Mouse (Mus musculus): ENCODE measurements at regions not wholly inside any gene's neighbourhood (a gene's known extent, or its start where the extent isn't known, plus 50 kb on each side); places are given as distances from the start of the nearest gene placed in this dataset.

DNA sequence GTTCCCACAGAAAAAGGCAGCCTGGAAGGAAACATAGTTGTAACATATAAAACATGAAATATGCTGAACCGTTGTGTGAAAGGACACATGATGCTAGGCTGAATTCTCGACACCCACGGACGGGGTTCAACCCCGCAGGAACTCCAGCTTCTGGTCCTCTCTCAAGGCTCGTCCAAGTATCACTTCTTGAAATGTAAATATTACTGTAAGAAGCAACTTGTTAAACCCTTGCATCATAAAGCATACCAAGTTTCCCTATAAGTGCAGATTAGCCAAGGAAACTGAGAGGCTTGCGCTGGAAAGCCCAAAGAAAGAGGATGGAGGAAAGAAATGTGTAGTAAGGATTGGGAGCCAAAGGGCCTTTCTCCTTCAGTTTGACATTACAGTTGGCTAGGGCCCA, 104.4 kb upstream of the Cwc22 start:
- DNase-seq (peak; percentile 28), ATAC-seq (ENCODE audit: insufficient read depth) (no peak)
- H3K27ac ChIP-seq (ENCODE audit: low read depth): no peak overlapping the region
- no peaks in the 10 kb centered on the region for H3K4me1 ChIP-seq (ENCODE audit: insufficient read depth)
- TF ChIP-seq CTCF (IDR thresholded peaks at IDR 0.05; ENCODE audit: low read depth): no peak
- H3K4me2 ChIP-seq: no peak overlapping the region
- 57% methylated on average over 7 of the region's 7 CpGs for WGBS
- no peaks in the 10 kb centered on the region for H3K9me3 ChIP-seq (ENCODE audit: low read depth, low read length)
- H3K9ac ChIP-seq: no peak overlapping the region
- H3K4me3 ChIP-seq (ENCODE audit: low read depth, low read length): no peak overlapping the region
- H3K36me3 ChIP-seq (ENCODE audit: insufficient read depth): no peaks in the 10 kb centered on the region
- no peaks in the 10 kb centered on the region for H3K27me3 ChIP-seq (ENCODE audit: insufficient read depth, low read length)

DNA sequence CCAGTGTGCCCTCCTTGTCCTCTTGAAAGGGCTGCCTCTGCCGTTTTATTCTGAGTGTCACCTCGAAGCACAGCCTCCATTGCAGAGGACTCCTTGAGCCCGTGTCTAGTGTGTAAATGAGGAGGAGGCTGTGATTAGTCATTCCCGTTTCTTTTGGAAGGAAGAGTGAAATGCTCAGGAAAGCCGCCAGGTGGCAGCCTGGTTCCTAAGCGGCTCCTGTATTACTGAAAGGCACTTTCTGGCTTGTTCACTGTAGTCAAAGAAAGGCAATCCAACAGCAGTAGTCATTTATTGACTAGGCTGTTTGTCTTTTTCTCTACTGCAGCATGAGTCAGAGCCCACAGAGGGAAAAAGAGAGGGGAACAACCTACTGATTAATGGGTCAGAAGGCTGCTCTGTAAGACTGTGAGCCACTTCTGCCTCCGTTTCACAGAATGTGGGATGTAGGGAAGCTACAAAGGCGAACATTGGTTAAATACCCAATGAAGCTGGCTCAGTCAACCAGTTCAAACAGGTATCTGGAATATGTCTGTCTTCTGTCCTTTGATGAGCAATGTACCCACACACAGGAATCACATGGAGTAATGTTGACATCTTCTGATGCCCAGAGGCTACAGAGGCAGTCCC, 103.2 kb upstream of the Cwc22 start:
- TF ChIP-seq CTCF (IDR thresholded peaks at IDR 0.05; ENCODE audit: low read depth): peak; percentile 90
- WGBS: 16% methylated on average over 8 of the region's 8 CpGs
- no peaks in the 10 kb centered on the region for H3K27me3 ChIP-seq (ENCODE audit: insufficient read depth, low read length)
- peak overlapping the region; percentile 56 for H3K4me2 ChIP-seq
- no peaks in the 10 kb centered on the region for H3K4me1 ChIP-seq (ENCODE audit: insufficient read depth)
- ATAC-seq (ENCODE audit: insufficient read depth): peak; percentile 84
- no peak overlapping the region for H3K9ac ChIP-seq
- peak overlapping the region; percentile 8; the same call in 1 of the 2 replicates for H3K4me3 ChIP-seq (ENCODE audit: low read depth, low read length)
- H3K27ac ChIP-seq (ENCODE audit: low read depth): no peak overlapping the region
- peak; percentile 92 for DNase-seq
- no peaks in the 10 kb centered on the region for H3K36me3 ChIP-seq (ENCODE audit: insufficient read depth)
- H3K9me3 ChIP-seq (ENCODE audit: low read depth, low read length): no peaks in the 10 kb centered on the region

- Histone ChIP-seq H3K4me1 (ENCODE audit: insufficient read depth) (no peaks in the 10 kb centered on the region), H3K9ac (no peak overlapping the region), H3K36me3 (ENCODE audit: insufficient read depth) (no peaks in the 10 kb centered on the region), H3K4me3 (ENCODE audit: low read depth, low read length) (peak overlapping the region; percentile 8; the same call in 1 of the 2 replicates), H3K27ac (ENCODE audit: low read depth) (no peak overlapping the region), H3K9me3 (ENCODE audit: low read depth, low read length) (no peaks in the 10 kb centered on the region), H3K27me3 (ENCODE audit: insufficient read depth, low read length) (no peaks in the 10 kb centered on the region), H3K4me2 (peak overlapping the region; percentile 56)
- TF ChIP-seq CTCF (IDR thresholded peaks at IDR 0.05; ENCODE audit: low read depth): no peak
- 29% methylated on average over 6 of the region's 6 CpGs for WGBS
- DNase-seq (peak; percentile 47), ATAC-seq (ENCODE audit: insufficient read depth) (peak; percentile 44; the same call in 1 of the 2 replicates)
Observed at GRCm38 (mm10) chr2:78048706-78049055, 102.5 kb upstream of the Cwc22 start.

DNA sequence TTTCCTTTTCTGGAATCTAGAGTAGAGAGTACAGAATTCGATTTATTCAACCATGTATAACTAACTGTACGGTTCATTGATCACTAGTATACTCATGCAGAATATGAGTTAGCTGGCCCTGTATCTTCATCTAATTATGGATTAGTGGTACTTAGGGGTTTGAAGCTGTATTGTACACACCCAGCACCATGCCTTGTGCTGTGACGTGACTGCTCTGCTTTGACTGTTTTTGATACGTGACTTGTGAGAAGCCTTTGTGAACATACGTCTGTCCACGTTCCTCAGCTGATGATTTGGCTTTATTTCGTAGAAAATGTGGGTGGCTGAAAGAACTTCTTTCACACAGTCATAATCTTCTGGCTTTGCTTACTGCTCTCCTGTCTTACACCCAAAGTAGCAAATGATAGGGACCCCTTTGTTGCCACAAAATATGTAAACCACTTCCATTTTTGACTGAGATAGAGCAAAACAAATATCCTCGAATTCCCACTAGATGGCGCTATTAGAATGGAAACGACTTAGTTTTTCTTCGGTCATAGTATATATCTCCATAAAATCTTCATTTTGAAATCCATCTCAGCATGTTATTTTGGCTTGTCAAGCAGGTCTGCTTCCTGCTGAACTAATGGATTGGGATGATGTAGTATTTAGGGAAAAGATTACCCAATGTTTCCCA, 102.0 kb upstream of the Cwc22 start:
- DNase-seq: peak; percentile 91
- WGBS: 32% methylated on average over 11 of the region's 11 CpGs

DNA sequence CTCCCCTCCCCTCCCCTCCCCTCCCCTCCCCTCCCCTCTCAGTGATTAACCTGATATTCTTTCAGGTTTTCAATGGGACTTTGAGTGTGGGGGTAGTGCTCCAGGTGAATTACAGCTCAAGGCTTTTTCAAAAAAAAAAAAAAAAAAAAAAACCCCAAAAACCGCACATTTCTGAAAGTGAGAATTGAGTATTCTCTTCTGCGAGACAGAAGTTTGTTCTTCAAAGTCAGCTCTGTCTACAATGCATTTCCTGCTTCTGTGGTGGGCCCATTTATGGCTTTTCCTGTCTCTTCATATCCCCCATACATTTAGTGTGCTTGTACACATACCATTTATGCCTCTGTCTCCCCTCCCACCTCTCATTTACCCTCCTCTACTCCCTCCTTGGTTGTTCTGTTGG, 81.1 kb upstream of the Cwc22 start:
- 56% methylated on average over 2 of the region's 2 CpGs for WGBS
- ATAC-seq (ENCODE audit: insufficient read depth) (no peak), DNase-seq (no peak)
- H3K27me3 ChIP-seq (ENCODE audit: insufficient read depth, low read length): no peaks in the 10 kb centered on the region
- no peaks in the 10 kb centered on the region for H3K36me3 ChIP-seq (ENCODE audit: insufficient read depth)
- H3K4me3 ChIP-seq (ENCODE audit: low read depth, low read length): no peak overlapping the region
- no peaks in the 10 kb centered on the region; the same call in 1 of the 2 replicates for H3K9me3 ChIP-seq (ENCODE audit: low read depth, low read length)
- no peak for TF ChIP-seq CTCF (IDR thresholded peaks at IDR 0.05; ENCODE audit: low read depth)
- no peak overlapping the region for H3K9ac ChIP-seq
- no peak overlapping the region for H3K4me2 ChIP-seq
- no peak overlapping the region for H3K27ac ChIP-seq (ENCODE audit: low read depth)
- H3K4me1 ChIP-seq (ENCODE audit: insufficient read depth): no peaks in the 10 kb centered on the region

More for the DNA sequence above, 102.0 kb upstream of the Cwc22 start:
- no peaks in the 10 kb centered on the region for H3K4me1 ChIP-seq (ENCODE audit: insufficient read depth)
- TF ChIP-seq CTCF (IDR thresholded peaks at IDR 0.05; ENCODE audit: low read depth): peak; percentile 72
- no peaks in the 10 kb centered on the region for H3K36me3 ChIP-seq (ENCODE audit: insufficient read depth)
- no peak overlapping the region for H3K27ac ChIP-seq (ENCODE audit: low read depth)
- no peaks in the 10 kb centered on the region for H3K9me3 ChIP-seq (ENCODE audit: low read depth, low read length)
- peak overlapping the region; percentile 56 for H3K4me2 ChIP-seq
- peak; percentile 61; the same call in 1 of the 2 replicates for ATAC-seq (ENCODE audit: insufficient read depth)
- no peak overlapping the region for H3K9ac ChIP-seq
- H3K27me3 ChIP-seq (ENCODE audit: insufficient read depth, low read length): no peaks in the 10 kb centered on the region
- no peak overlapping the region for H3K4me3 ChIP-seq (ENCODE audit: low read depth, low read length)

GRCm38 (mm10) chr2:78026808-78027207, 80.6 kb upstream of the Cwc22 start:
- Histone ChIP-seq H3K9me3 (ENCODE audit: low read depth, low read length) (no peaks in the 10 kb centered on the region; the same call in 1 of the 2 replicates), H3K4me2 (no peak overlapping the region), H3K4me3 (ENCODE audit: low read depth, low read length) (no peak overlapping the region), H3K27me3 (ENCODE audit: insufficient read depth, low read length) (no peaks in the 10 kb centered on the region), H3K36me3 (ENCODE audit: insufficient read depth) (no peaks in the 10 kb centered on the region), H3K27ac (ENCODE audit: low read depth) (no peak overlapping the region), H3K4me1 (ENCODE audit: insufficient read depth) (no peaks in the 10 kb centered on the region), H3K9ac (no peak overlapping the region)
- DNase-seq (peak; percentile 43), ATAC-seq (ENCODE audit: insufficient read depth) (peak; percentile 60; the same call in 1 of the 2 replicates)
- 29% methylated on average over 6 of the region's 6 CpGs for WGBS
- no peak for TF ChIP-seq CTCF (IDR thresholded peaks at IDR 0.05; ENCODE audit: low read depth)

DNA sequence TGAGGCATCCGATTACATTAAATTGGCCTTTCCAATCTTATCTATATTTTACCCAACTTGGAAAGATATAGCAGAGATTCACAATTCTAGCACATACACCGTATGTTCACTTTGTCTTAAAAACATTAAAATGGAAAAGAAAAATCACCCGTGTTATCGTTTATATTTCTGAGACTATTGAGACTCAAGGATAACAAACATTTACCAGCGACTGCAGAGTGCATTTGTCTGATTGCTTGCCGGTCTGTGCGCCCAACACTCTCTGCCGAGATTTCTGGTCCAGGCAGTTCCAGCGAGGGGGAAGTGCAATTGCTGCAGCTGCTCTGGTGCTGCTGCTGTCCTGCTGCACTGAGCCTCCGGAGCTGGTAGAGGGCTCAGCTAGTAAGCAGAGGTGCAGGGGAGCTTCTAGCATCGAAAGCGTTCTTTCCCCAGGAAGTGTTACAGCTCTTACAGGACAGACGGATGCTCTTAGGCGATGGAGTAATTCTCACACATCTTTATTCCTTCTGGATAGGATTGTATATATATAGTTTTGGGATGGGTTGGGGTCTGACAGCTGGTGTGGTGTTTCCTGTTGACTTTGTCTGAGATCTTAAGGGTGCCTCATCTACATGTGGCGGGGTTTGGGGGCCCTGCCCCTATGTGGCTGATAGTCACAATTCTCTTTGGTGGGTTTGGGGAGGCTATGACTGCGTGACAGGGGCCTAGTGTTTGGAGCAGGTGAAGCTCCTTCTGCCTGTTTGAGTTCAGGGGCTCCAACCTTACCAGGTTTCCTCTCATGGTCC, 79.7 kb upstream of the Cwc22 start:
- Histone ChIP-seq H3K4me2 (no peak overlapping the region), H3K9me3 (ENCODE audit: low read depth, low read length) (no peaks in the 10 kb centered on the region; the same call in 1 of the 2 replicates), H3K27ac (ENCODE audit: low read depth) (no peak overlapping the region), H3K4me3 (ENCODE audit: low read depth, low read length) (no peak overlapping the region), H3K9ac (no peak overlapping the region), H3K36me3 (ENCODE audit: insufficient read depth) (no peaks in the 10 kb centered on the region), H3K4me1 (ENCODE audit: insufficient read depth) (no peaks in the 10 kb centered on the region), H3K27me3 (ENCODE audit: insufficient read depth, low read length) (no peaks in the 10 kb centered on the region)
- ATAC-seq (ENCODE audit: insufficient read depth) (no peak; the same call in 1 of the 2 replicates), DNase-seq (no peak)
- 41% methylated on average over 16 of the region's 16 CpGs for WGBS
- TF ChIP-seq CTCF (IDR thresholded peaks at IDR 0.05; ENCODE audit: low read depth): no peak
